Mouse (Mus musculus): ENCODE measurements around the gene Sh3bp1. TPM values are rescaled to one million over a fixed set of nuclear protein-coding genes. Genes with fewer than 3 reads are reported as not detected.

The Sh3bp1 gene
- total RNA-seq, 1 experiment, result 10.5 TPM

DNA sequence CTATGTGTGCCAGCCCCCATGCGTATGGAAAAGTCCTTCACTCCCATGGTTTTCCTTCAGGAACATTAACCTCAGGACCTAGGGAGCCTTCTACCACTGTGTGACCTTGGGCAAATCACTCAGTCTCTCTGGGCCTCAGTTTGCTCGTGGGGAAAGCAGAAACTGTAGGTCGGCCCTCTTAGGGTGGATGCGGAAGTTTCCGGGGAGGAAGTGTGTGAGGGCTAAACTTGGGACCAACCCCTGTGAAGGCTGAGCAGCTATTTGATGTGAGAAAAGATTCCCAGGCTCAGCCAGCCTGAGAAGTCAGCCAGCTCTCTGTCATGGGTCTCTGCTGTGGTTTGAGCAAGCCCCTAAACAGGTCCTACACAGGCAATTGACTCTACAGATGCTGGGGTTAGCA lies 37.3 kb upstream of the Sh3bp1 start:
- no peak for TF ChIP-seq MAFK (IDR thresholded peaks at IDR 0.05; ENCODE audit: insufficient read depth, low read depth, low read length)
- TF ChIP-seq CHD2 (IDR thresholded peaks at IDR 0.05; ENCODE audit: low read depth, low read length), result no peak
- no peak for TF ChIP-seq ZNF384 (IDR thresholded peaks at IDR 0.05; ENCODE audit: low read depth, low read length)
- TF ChIP-seq HCFC1 (IDR thresholded peaks at IDR 0.05; ENCODE audit: borderline replicate concordance, insufficient read depth, low read length), result no peak
- TF ChIP-seq ZC3H11A (IDR thresholded peaks at IDR 0.05; ENCODE audit: borderline replicate concordance, low read depth, low read length), result no peak
- H3K9ac ChIP-seq (ENCODE audit: insufficient read depth, low read depth, low read length, poor library complexity, severe bottlenecking), result no peak overlapping the region
- H3K36me3 ChIP-seq (ENCODE audit: control insufficient read depth, insufficient read depth, low read length, poor library complexity, severe bottlenecking), result no peaks in the 10 kb centered on the region
- no peaks in the 10 kb centered on the region for H3K9me3 ChIP-seq (ENCODE audit: control insufficient read depth, insufficient read depth, low read depth, low read length)
- H3K27ac ChIP-seq (ENCODE audit: insufficient read depth, low read depth, low read length, poor library complexity, severe bottlenecking), result no peak overlapping the region
- H3K4me3 ChIP-seq (ENCODE audit: insufficient read depth in 1 of 2, low read depth in 1 of 2, low read length in 2 of 2, poor library complexity in 1 of 2, severe bottlenecking in 1 of 2), result no peak overlapping the region
- in situ Hi-C loops (cut with MboI; ENCODE audit: low sequenced_read_pairs in 2 of 2, unreplicated experiment in 2 of 2), result no loop called here
- peaks cover 2 to 10% of the 10 kb centered on the region in 2 experiments; a peak in 2 of 4 replicates for H3K4me1 ChIP-seq (ENCODE audit: control insufficient read depth in 2 of 2, insufficient read depth in 2 of 2, low read length in 2 of 2, poor library complexity in 1 of 2)
- DNase-seq (ENCODE audit: low read depth, low spot score), result no peak

DNA sequence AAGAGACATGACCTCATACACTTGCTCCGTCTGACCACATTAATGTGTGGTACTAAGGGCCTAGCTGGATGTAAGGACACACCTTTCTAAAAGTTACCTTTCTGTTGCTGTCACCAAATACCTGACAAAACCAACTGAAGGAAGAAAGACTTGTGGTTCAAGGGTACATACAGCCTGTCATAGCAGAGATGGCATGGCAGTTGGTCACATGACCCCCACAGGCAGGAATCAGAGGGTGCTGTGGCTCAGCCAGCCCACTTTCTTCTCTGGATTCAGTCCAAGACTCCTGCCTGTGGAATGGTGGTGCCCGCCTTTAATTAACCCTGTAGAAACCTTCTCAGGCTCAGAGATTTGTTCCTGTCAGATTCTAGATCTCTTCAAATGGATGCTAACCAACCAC lies 36.4 kb upstream of the Sh3bp1 start:
- Histone ChIP-seq H3K4me1 (ENCODE audit: control insufficient read depth in 2 of 2, insufficient read depth in 2 of 2, low read length in 2 of 2, poor library complexity in 1 of 2) (peaks cover 2 to 15% of the 10 kb centered on the region in 2 experiments; a peak in 2 of 4 replicates), H3K4me3 (ENCODE audit: insufficient read depth in 1 of 2, low read depth in 1 of 2, low read length in 2 of 2, poor library complexity in 1 of 2, severe bottlenecking in 1 of 2) (no peak overlapping the region), H3K9ac (ENCODE audit: insufficient read depth, low read depth, low read length, poor library complexity, severe bottlenecking) (no peak overlapping the region), H3K9me3 (ENCODE audit: control insufficient read depth, insufficient read depth, low read depth, low read length) (no peaks in the 10 kb centered on the region), H3K27ac (ENCODE audit: insufficient read depth, low read depth, low read length, poor library complexity, severe bottlenecking) (no peak overlapping the region), H3K36me3 (ENCODE audit: control insufficient read depth, insufficient read depth, low read length, poor library complexity, severe bottlenecking) (no peaks in the 10 kb centered on the region)
- in situ Hi-C loops (cut with MboI; ENCODE audit: low sequenced_read_pairs in 2 of 2, unreplicated experiment in 2 of 2), result no loop called here
- no peak for DNase-seq (ENCODE audit: low read depth, low spot score)
- no peak for TF ChIP-seq ZNF384 (IDR thresholded peaks at IDR 0.05; ENCODE audit: low read depth, low read length)
- no peak for TF ChIP-seq MAFK (IDR thresholded peaks at IDR 0.05; ENCODE audit: insufficient read depth, low read depth, low read length)
- no peak for TF ChIP-seq ZC3H11A (IDR thresholded peaks at IDR 0.05; ENCODE audit: borderline replicate concordance, low read depth, low read length)
- no peak for TF ChIP-seq CHD2 (IDR thresholded peaks at IDR 0.05; ENCODE audit: low read depth, low read length)
- no peak for TF ChIP-seq HCFC1 (IDR thresholded peaks at IDR 0.05; ENCODE audit: borderline replicate concordance, insufficient read depth, low read length)

DNA sequence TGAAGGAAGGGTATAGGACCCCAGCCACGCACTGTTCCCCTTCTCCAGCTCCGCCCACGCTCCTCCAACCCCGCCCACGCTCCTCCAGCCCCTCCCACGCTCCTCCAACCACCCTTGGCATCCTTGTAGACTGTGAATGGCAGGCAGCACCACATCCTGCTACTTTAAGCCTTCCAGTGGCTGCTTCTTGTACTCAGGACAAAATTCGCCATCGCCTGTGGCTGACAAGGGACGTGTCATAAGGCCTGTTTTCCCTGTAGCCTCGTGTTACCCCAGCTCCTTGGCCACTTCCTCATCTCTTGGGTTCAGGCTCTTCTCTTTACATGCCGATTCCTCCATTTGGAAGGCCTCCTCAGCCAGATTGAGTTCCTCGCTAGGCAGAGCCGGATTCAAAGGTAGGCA lies 35.7 kb upstream of the Sh3bp1 start:
- peak overlapping the region; percentile 5 to 24; a peak in 2 of 4 replicates for H3K4me3 ChIP-seq (ENCODE audit: insufficient read depth in 1 of 2, low read depth in 1 of 2, low read length in 2 of 2, poor library complexity in 1 of 2, severe bottlenecking in 1 of 2)
- peaks cover 2 to 20% of the 10 kb centered on the region in 2 experiments; a peak in 3 of 4 replicates for H3K4me1 ChIP-seq (ENCODE audit: control insufficient read depth in 2 of 2, insufficient read depth in 2 of 2, low read length in 2 of 2, poor library complexity in 1 of 2)
- H3K9ac ChIP-seq (ENCODE audit: insufficient read depth, low read depth, low read length, poor library complexity, severe bottlenecking), result no peak overlapping the region
- in situ Hi-C loops (cut with MboI; ENCODE audit: low sequenced_read_pairs in 2 of 2, unreplicated experiment in 2 of 2), result no loop called here
- no peaks in the 10 kb centered on the region for H3K9me3 ChIP-seq (ENCODE audit: control insufficient read depth, insufficient read depth, low read depth, low read length)
- peak overlapping the region; percentile 38; the same call in 1 of the 2 replicates for H3K27ac ChIP-seq (ENCODE audit: insufficient read depth, low read depth, low read length, poor library complexity, severe bottlenecking)
- TF ChIP-seq CHD2 (IDR thresholded peaks at IDR 0.05; ENCODE audit: low read depth, low read length), result no peak
- TF ChIP-seq ZC3H11A (IDR thresholded peaks at IDR 0.05; ENCODE audit: borderline replicate concordance, low read depth, low read length), result no peak
- TF ChIP-seq ZNF384 (IDR thresholded peaks at IDR 0.05; ENCODE audit: low read depth, low read length), result no peak
- no peak for TF ChIP-seq HCFC1 (IDR thresholded peaks at IDR 0.05; ENCODE audit: borderline replicate concordance, insufficient read depth, low read length)
- TF ChIP-seq MAFK (IDR thresholded peaks at IDR 0.05; ENCODE audit: insufficient read depth, low read depth, low read length), result no peak
- no peaks in the 10 kb centered on the region for H3K36me3 ChIP-seq (ENCODE audit: control insufficient read depth, insufficient read depth, low read length, poor library complexity, severe bottlenecking)
- no peak for DNase-seq (ENCODE audit: low read depth, low spot score)

DNA sequence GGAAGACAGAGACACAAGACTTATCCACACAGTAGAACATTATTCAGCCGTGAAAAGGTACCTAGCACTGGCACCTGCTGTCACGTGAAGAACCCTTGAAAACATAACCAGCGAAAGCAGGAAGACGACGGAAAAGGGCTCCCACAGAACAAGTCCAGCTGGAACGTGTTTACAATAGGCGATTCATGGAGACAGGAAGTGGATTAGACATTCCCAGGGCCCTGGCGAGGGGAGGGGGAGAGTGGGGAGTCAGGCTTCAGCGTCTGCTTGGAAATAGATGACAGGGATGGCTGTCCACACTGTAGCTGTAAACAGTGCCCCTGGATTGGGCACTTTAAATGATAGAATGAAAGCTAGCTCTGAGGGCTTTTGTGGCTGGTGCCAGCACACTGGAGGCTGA lies 31.2 kb upstream of the Sh3bp1 start:
- in situ Hi-C loops (cut with MboI; ENCODE audit: low sequenced_read_pairs in 2 of 2, unreplicated experiment in 2 of 2), result no loop called here
- no peak overlapping the region for H3K9ac ChIP-seq (ENCODE audit: insufficient read depth, low read depth, low read length, poor library complexity, severe bottlenecking)
- no peak for TF ChIP-seq CHD2 (IDR thresholded peaks at IDR 0.05; ENCODE audit: low read depth, low read length)
- no peak for TF ChIP-seq HCFC1 (IDR thresholded peaks at IDR 0.05; ENCODE audit: borderline replicate concordance, insufficient read depth, low read length)
- no peak for TF ChIP-seq MAFK (IDR thresholded peaks at IDR 0.05; ENCODE audit: insufficient read depth, low read depth, low read length)
- TF ChIP-seq ZNF384 (IDR thresholded peaks at IDR 0.05; ENCODE audit: low read depth, low read length), result no peak
- no peak for TF ChIP-seq ZC3H11A (IDR thresholded peaks at IDR 0.05; ENCODE audit: borderline replicate concordance, low read depth, low read length)
- peak overlapping the region; percentile 12; the same call in 1 of the 2 replicates for H3K27ac ChIP-seq (ENCODE audit: insufficient read depth, low read depth, low read length, poor library complexity, severe bottlenecking)
- H3K36me3 ChIP-seq (ENCODE audit: control insufficient read depth, insufficient read depth, low read length, poor library complexity, severe bottlenecking), result no peaks in the 10 kb centered on the region
- no peaks in the 10 kb centered on the region for H3K9me3 ChIP-seq (ENCODE audit: control insufficient read depth, insufficient read depth, low read depth, low read length)
- no peak for DNase-seq (ENCODE audit: low read depth, low spot score)
- H3K4me1 ChIP-seq (ENCODE audit: control insufficient read depth in 2 of 2, insufficient read depth in 2 of 2, low read length in 2 of 2, poor library complexity in 1 of 2), result peaks cover 2 to 25% of the 10 kb centered on the region in 2 experiments
- no peak overlapping the region for H3K4me3 ChIP-seq (ENCODE audit: insufficient read depth in 1 of 2, low read depth in 1 of 2, low read length in 2 of 2, poor library complexity in 1 of 2, severe bottlenecking in 1 of 2)

Data from ES-E14 (cell line).